Mouse (Mus musculus) heart, embryonic 11.5 days (tissue): ENCODE results near the gene Iscu. TPM values are rescaled to one million over a fixed set of nuclear protein-coding genes. Genes with fewer than 3 reads are reported as not detected.

Experiments used
- ATAC-seq: fragments of 200-750 bp; cut with Nextera tagmentation; replicated peaks from 2 replicates; pipeline ENCODE4 v1.8.0; 2017; ENCODE audit warnings: moderate library complexity; ENCODE audit not compliant: insufficient number of reproducible peaks, low FRiP score, low TSS enrichment
- H3K27ac ChIP-seq: fragments of 300-500 bp; sonication (generic); 2 replicates; pipeline ENCODE4 v1.5.1; 2014; ENCODE audit warnings: mild to moderate bottlenecking, low read depth, low read length
- H3K27me3 ChIP-seq: fragments of 300-500 bp; sonication (generic); 2 replicates; pipeline ENCODE4 v1.6.1; 2014; ENCODE audit warnings: mild to moderate bottlenecking, low read length, mixed read lengths; ENCODE audit not compliant: control insufficient read depth, insufficient read depth
- H3K36me3 ChIP-seq: fragments of 300-500 bp; sonication (generic); 2 replicates; pipeline ENCODE4 v1.6.1; 2014; ENCODE audit warnings: mild to moderate bottlenecking, low read length, moderate library complexity, mixed read lengths; ENCODE audit not compliant: control insufficient read depth, insufficient read depth
- H3K4me1 ChIP-seq: fragments of 300-500 bp; sonication (generic); 2 replicates; pipeline ENCODE4 v1.6.1; 2014; ENCODE audit warnings: low read length; ENCODE audit not compliant: control insufficient read depth, insufficient read depth
- H3K4me2 ChIP-seq: fragments of 300-500 bp; sonication (generic); 2 replicates; pipeline ENCODE4 v1.6.1; 2014; ENCODE audit warnings: mild to moderate bottlenecking, moderate library complexity
- H3K4me3 ChIP-seq: fragments of 300-500 bp; sonication (generic); 2 replicates; pipeline ENCODE4 v1.5.1; 2014; ENCODE audit warnings: low read depth, low read length
- H3K9ac ChIP-seq: fragments of 300-500 bp; sonication (generic); 2 replicates; pipeline ENCODE4 v1.6.1; 2014; ENCODE audit warnings: mild to moderate bottlenecking, low read depth, low read length, moderate library complexity
- H3K9me3 ChIP-seq: fragments of 300-500 bp; sonication (generic); replicated peaks from 2 replicates; pipeline ENCODE4 v1.6.1; 2016; ENCODE audit warnings: low read length; ENCODE audit not compliant: control insufficient read depth
- WGBS: fragments of 180-500 bp; shearing (Covaris S2); extraction: QIAGEN DNeasy Blood & Tissue Kit; methylation state at CpG from one replicate; pipeline ENCODE4 v1.1.7; 2014; ENCODE audit not compliant: insufficient replicate concordance; 5-methylcytosine and 5-hydroxymethylcytosine counted together
- polyA plus RNA-seq: library from polyadenylated mRNA; unstranded; fragments of >200 nt; fragmentation: Nextera tagmentation; extraction: Ambion mirVana; gene quantifications from 2 replicates; pipeline ENCODE4 v1.2.1, GENCODE M21; 2014

Gene Iscu
- polyA plus RNA-seq, 1 experiment from 2014 or later, result 104 TPM

GRCm38 (mm10) chr5:113788645-113789044 lies 16.1 kb downstream of the Iscu start:
- H3K27ac ChIP-seq, result no peak overlapping the region
- H3K4me3 ChIP-seq, result no peak overlapping the region
- H3K27me3 ChIP-seq, result 0 out of 2 replicates have a peak, but pooled peaks cover under 1% of the 10 kb centered on the region
- WGBS, result 42% methylated on average over 6 of the region's 6 CpGs
- no peak overlapping the region for H3K9ac ChIP-seq
- no peak for ATAC-seq
- H3K4me2 ChIP-seq, result no peak overlapping the region
- peaks cover 9% of the 10 kb centered on the region for H3K4me1 ChIP-seq
- H3K9me3 ChIP-seq, result no peaks in the 10 kb centered on the region
- no peaks in the 10 kb centered on the region for H3K36me3 ChIP-seq

GRCm38 (mm10) chr5:113789075-113789788 lies 16.7 kb downstream of the Iscu start:
- Histone ChIP-seq H3K9ac (no peak overlapping the region), H3K4me2 (no peak overlapping the region), H3K27ac (no peak overlapping the region), H3K4me3 (no peak overlapping the region), H3K9me3 (no peaks in the 10 kb centered on the region), H3K27me3 (peaks cover 2% of the 10 kb centered on the region; the same call in 1 of the 2 replicates), H3K4me1 (peaks cover 8% of the 10 kb centered on the region; the same call in 1 of the 2 replicates), H3K36me3 (no peaks in the 10 kb centered on the region)
- no peak for ATAC-seq
- 37% methylated on average over 7 of the region's 7 CpGs for WGBS

- WGBS, result 47% methylated on average over 11 of the region's 11 CpGs
- no peak for ATAC-seq
- no peak overlapping the region for H3K4me3 ChIP-seq
- H3K27me3 ChIP-seq, result peaks cover 7% of the 10 kb centered on the region
- H3K4me2 ChIP-seq, result no peak overlapping the region
- H3K4me1 ChIP-seq, result peaks cover 8% of the 10 kb centered on the region; the same call in 1 of the 2 replicates
- no peak overlapping the region for H3K9ac ChIP-seq
- no peaks in the 10 kb centered on the region for H3K9me3 ChIP-seq
- H3K36me3 ChIP-seq, result no peaks in the 10 kb centered on the region
- H3K27ac ChIP-seq, result no peak overlapping the region
These were observed 18.1 kb downstream of the Iscu start for GRCm38 (mm10) chr5:113790453-113791196.

DNA sequence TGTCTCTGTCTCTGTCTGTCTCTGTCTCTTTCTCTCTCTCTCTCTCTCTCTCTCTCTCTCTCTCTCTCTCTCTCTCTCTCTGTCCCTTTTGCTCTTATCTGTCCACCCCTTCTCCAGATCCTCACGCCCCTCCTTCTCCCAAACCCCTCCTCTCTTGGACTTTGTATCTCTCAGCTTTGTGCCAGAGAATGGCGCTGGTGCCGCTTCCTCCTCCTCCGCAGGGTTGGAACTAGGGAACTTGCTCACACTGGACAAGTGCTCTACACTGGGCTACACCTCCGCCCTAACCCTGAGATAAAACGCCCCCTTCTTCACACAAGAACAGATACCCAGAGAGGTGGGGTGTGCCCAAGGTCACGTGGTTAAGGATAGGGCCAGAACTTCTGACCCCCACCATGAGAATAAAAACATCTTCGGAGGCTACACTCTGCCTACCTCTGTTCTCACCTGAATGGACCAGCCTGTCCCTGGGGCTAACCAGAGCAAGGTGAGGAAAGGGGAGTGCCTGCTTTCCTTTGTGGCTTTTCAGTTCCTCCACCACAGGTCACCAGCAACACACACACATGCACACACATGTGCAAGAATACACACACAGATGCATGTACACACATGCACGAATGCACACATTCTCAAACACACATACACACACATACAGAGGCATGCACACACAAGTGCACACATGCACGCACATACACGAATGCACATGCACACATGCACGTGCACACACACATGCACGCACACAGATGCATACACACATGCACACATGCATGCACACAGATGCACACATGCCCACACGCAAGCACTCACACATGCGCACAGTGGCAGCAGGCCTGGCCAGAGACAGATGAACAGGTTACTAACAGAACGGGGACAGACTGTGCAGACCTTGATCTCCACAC lies 18.9 kb downstream of the Iscu start:
- Histone ChIP-seq H3K9me3 (no peaks in the 10 kb centered on the region), H3K9ac (no peak overlapping the region), H3K27me3 (peaks cover 9% of the 10 kb centered on the region), H3K4me3 (no peak overlapping the region), H3K4me1 (peaks cover 12% of the 10 kb centered on the region), H3K27ac (no peak overlapping the region), H3K36me3 (no peaks in the 10 kb centered on the region; the same call in 1 of the 2 replicates), H3K4me2 (no peak overlapping the region)
- 70% methylated on average over 16 of the region's 16 CpGs for WGBS
- no peak for ATAC-seq

DNA sequence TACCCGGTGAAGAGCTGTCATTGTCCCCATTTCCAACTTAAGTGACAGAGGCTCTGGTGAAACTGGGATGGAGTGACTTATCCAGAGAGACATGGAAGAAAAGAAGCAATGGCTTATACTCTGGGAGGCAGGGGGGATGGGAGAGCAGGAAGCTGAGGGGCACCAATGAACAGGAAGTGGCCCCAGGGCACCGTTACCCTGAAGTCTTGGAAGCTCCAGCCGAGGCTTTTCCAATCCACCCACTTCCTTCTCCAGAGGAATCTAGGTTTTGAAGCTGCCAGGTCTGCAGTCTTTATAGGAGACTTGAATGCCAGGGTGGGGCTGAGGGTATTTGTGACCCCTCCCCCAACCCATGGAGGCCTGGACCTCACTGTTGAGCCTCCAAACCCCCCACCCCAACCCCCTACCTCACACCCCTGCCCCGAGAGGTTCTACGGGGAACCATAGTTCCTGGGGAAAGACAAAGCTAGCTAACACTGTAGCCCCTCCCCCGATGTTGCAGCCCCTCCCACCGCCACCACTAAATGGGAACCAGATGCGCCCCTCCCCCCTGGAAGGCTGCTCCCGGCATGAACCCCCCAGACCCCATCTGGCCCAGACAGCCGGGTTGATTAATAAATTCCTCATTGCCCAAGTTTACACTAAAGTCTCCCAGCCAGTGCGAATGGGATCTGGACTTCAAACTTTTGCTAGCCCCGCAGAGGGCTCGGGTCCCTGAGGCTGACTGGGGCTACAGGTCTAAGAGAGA lies 24.0 kb downstream of the Iscu start:
- no peaks in the 10 kb centered on the region for H3K9me3 ChIP-seq
- peak overlapping the region; percentile 44; the same call in 1 of the 2 replicates for H3K9ac ChIP-seq
- H3K4me3 ChIP-seq, result peak overlapping the region; percentile 5; the same call in 1 of the 2 replicates
- WGBS, result 11% methylated on average over 13 of the region's 13 CpGs
- peak overlapping the region; percentile 43 for H3K4me2 ChIP-seq
- H3K36me3 ChIP-seq, result no peaks in the 10 kb centered on the region; the same call in 1 of the 2 replicates
- peaks cover 15% of the 10 kb centered on the region for H3K27me3 ChIP-seq
- peak overlapping the region; percentile 71 for H3K27ac ChIP-seq
- H3K4me1 ChIP-seq, result peaks cover 23% of the 10 kb centered on the region
- ATAC-seq, result no peak

- H3K9ac ChIP-seq, result peak overlapping the region; percentile 36; the same call in 1 of the 2 replicates
These were observed 24.8 kb downstream of the Iscu start for GRCm38 (mm10) chr5:113797149-113797882.

DNA sequence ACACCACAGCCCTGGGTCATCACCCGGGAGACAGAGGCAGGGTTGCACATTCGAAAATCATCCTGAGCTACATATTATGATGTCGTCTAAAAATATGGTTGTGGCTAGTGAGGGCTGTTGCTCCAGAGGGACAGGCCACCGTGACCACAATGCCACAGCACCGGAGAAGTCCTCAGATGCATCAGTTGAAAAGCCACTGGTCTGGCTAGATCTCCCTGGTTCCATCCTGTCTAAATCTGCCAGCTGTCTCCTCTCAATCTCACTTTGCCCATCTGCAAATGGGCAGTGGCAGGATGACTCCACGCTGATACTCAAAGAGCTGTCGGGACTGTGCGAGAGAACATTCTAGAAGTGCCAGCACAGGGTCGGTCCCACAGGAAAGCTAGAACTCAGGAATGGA lies 26.0 kb downstream of the Iscu start:
- no peaks in the 10 kb centered on the region; the same call in 1 of the 2 replicates for H3K36me3 ChIP-seq

More at GRCm38 (mm10) chr5:113797149-113797882, 24.8 kb downstream of the Iscu start:
- H3K9me3 ChIP-seq, result no peaks in the 10 kb centered on the region
- peaks cover 23% of the 10 kb centered on the region for H3K4me1 ChIP-seq
- peak overlapping the region; percentile 43 for H3K4me2 ChIP-seq
- WGBS, result 15% methylated on average over 19 of the region's 19 CpGs
- no peaks in the 10 kb centered on the region; the same call in 1 of the 2 replicates for H3K36me3 ChIP-seq
- no peak for ATAC-seq
- peaks cover 15% of the 10 kb centered on the region for H3K27me3 ChIP-seq
- peak overlapping the region; percentile 5; the same call in 1 of the 2 replicates for H3K4me3 ChIP-seq
- peak overlapping the region; percentile 71 for H3K27ac ChIP-seq

More for the DNA sequence above, 26.0 kb downstream of the Iscu start:
- peaks cover 23% of the 10 kb centered on the region for H3K4me1 ChIP-seq
- H3K9ac ChIP-seq, result no peak overlapping the region
- H3K27ac ChIP-seq, result no peak overlapping the region
- ATAC-seq, result no peak
- 73% methylated on average over 9 of the region's 9 CpGs for WGBS
- H3K27me3 ChIP-seq, result peaks cover 15% of the 10 kb centered on the region
- H3K9me3 ChIP-seq, result no peaks in the 10 kb centered on the region
- H3K4me2 ChIP-seq, result peak overlapping the region; percentile 58
- no peak overlapping the region for H3K4me3 ChIP-seq
